Mouse (Mus musculus) ES-E14 (cell line): ENCODE results near the gene Ube2h.

Experiments
- CHD2 ChIP-seq: IDR thresholded peaks from 2 replicates; pipeline ENCODE4 v1.6.1; 2014; ENCODE audit warnings: mild to moderate bottlenecking, low read depth, low read length, inconsistent platforms
- HCFC1 ChIP-seq: IDR thresholded peaks from 2 replicates; pipeline ENCODE4 v1.6.1; 2012; ENCODE audit warnings: low read length, inconsistent platforms, borderline replicate concordance; ENCODE audit not compliant: insufficient read depth
- MAFK ChIP-seq: IDR thresholded peaks from 2 replicates; pipeline ENCODE4 v1.6.1; 2014; ENCODE audit warnings: mild to moderate bottlenecking, low read depth, low read length, inconsistent platforms; ENCODE audit not compliant: insufficient read depth
- ZNF384 ChIP-seq: IDR thresholded peaks from 2 replicates; pipeline ENCODE4 v1.6.1; 2012; ENCODE audit warnings: low read depth, low read length, inconsistent platforms

DNA sequence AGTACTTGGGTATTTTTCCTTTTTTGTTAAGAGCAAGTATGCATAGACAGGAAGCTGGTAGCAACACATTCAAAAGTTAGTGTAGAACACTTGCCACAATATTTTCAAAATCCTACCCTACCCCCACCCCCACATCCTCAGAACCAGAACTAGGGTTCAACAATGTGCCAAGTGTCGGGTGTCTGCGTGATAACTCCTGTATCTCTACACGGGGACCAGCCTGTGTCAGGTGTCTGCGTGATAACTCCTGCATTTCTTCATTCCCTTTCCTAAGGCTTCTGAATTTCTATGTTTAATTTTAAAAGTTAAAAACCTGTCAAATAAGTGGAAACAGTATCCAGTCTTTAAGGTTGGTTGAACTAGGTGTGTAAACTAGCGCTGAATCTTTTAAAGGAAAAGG is 58.4 kb downstream of the Ube2h start:
- TF ChIP-seq CHD2 (no peak), ZNF384 (no peak), HCFC1 (no peak), MAFK (no peak)
